Mouse (Mus musculus) limb, embryonic 14.5 days (tissue): Measurements from ENCODE around the gene Hist1h2be. TPM values are rescaled to one million over a fixed set of nuclear protein-coding genes. Genes with fewer than 3 reads are reported as not detected.
"Not testable (repeated sequence)": the region's sequence is repeated elsewhere in the genome, so short reads cannot be mapped to it uniquely, and the experiment has no call there.

Source experiments
- ATAC-seq: fragments of 200-750 bp; cut with Nextera tagmentation; 2 replicates; pipeline ENCODE4 v1.8.0; 2017; ENCODE audit warnings: low read depth, moderate number of reproducible peaks, moderate TSS enrichment; ENCODE audit not compliant: low FRiP score
- DNase-seq: peaks from one replicate; pipeline ENCODE4 v3.0.0-alpha.2; 2015; ENCODE audit warnings: low spot score
- H3K27ac ChIP-seq: fragments of 300-500 bp; sonication (generic); replicated peaks from 2 replicates; pipeline ENCODE4 v1.5.1; 2014; ENCODE audit warnings: low read depth, mild to moderate bottlenecking, low read length, moderate library complexity, mixed read lengths
- H3K27me3 ChIP-seq: fragments of 300-500 bp; sonication (generic); 2 replicates; pipeline ENCODE4 v1.6.1; 2014; ENCODE audit warnings: low read length, mixed read lengths; ENCODE audit not compliant: control insufficient read depth, insufficient read depth
- H3K36me3 ChIP-seq: fragments of 300-500 bp; sonication (generic); 2 replicates; pipeline ENCODE4 v1.6.1; 2014; ENCODE audit warnings: mild to moderate bottlenecking, low read length, moderate library complexity, mixed read lengths; ENCODE audit not compliant: control insufficient read depth, insufficient read depth
- H3K4me1 ChIP-seq: fragments of 300-500 bp; sonication (generic); 2 replicates; pipeline ENCODE4 v1.6.1; 2014; ENCODE audit warnings: antibody characterized with exemption, low read length, mixed read lengths; ENCODE audit not compliant: control insufficient read depth, insufficient read depth
- H3K4me2 ChIP-seq: fragments of 300-500 bp; sonication (generic); replicated peaks from 2 replicates; pipeline ENCODE4 v1.6.1; 2014; ENCODE audit warnings: low read depth, mild to moderate bottlenecking, low read length, moderate library complexity; ENCODE audit not compliant: severe bottlenecking
- H3K4me3 ChIP-seq: fragments of 300-500 bp; sonication (generic); replicated peaks from 2 replicates; pipeline ENCODE4 v1.5.1; 2014; ENCODE audit warnings: low read length
- H3K9ac ChIP-seq: fragments of 300-500 bp; sonication (generic); 2 replicates; pipeline ENCODE4 v1.6.1; 2014; ENCODE audit warnings: mild to moderate bottlenecking, low read depth, low read length, moderate library complexity; ENCODE audit not compliant: severe bottlenecking
- H3K9me3 ChIP-seq: fragments of 300-500 bp; sonication (generic); 2 replicates; pipeline ENCODE4 v1.6.1; 2016; ENCODE audit warnings: low read length; ENCODE audit not compliant: control insufficient read depth
- POLR2A ChIP-seq: fragments of 200-500 bp; IDR thresholded peaks from 2 replicates; pipeline ENCODE4 v1.8.0; 2012; ENCODE audit warnings: inconsistent platforms, mild to moderate bottlenecking, moderate library complexity, borderline replicate concordance; ENCODE audit not compliant: insufficient read depth, insufficient read length; ENCODE audit errors: extremely low read depth
- WGBS: fragments of 180-500 bp; shearing (Covaris S2); extraction: QIAGEN DNeasy Blood & Tissue Kit; methylation state at CpG from one replicate; pipeline ENCODE4 v1.1.7; 2014; 5-methylcytosine and 5-hydroxymethylcytosine counted together
- polyA plus RNA-seq, 2 experiments: library from polyadenylated mRNA; depleted of rRNA in 1 of 2; stranded (reverse) in 1 of 2; unstranded in 1 of 2; fragments of >200 nt; fragmentation: Nextera tagmentation in 1 of 2; extraction: Ambion mirVana in 1 of 2; gene quantifications; 2 replicates each; pipeline versions ENCODE4 v1.2.1 to v1.2.3; 2012 to 2014

Hist1h2be gene
- polyA plus RNA-seq, 2 experiments: 1.5 to 3.0 TPM

DNA sequence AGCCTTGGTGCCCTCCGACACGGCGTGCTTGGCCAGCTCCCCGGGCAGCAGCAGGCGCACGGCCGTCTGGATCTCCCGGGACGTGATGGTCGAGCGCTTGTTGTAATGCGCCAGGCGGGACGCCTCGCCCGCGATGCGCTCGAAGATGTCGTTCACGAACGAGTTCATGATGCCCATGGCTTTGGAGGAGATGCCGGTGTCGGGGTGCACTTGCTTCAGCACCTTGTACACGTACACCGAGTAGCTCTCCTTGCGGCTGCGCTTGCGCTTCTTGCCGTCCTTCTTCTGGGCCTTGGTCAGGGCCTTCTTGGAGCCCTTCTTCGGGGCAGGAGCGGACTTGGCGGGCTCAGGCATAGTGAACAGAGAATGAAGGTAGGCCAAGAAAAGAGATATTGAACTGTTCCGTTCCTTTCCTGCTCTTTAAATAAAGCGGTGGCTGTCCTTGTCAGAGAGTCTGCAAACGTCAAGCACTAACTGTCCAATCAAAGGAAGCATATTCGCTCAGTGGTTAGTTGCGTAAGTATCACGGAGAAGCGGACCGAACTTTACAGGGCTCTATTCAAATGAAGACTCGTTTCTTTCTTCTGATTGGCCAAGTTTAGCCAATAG is 77.8 kb downstream of the Hist1h2be start, which contains the start of gene Hist1h2bh:
Gene Hist1h2bh, minus strand, starts transcription at position 394 of the 609 bp plus-strand sequence.
- TF ChIP-seq POLR2A: peak; percentile 61; the same call in 1 of the 2 replicates
- H3K9me3 ChIP-seq, H3K4me1 ChIP-seq, H3K36me3 ChIP-seq, H3K27me3 ChIP-seq: not testable (repeated sequence)
- Histone ChIP-seq H3K27ac (peak within 1 kb of the TSS; percentile 97), H3K4me2 (peak within 1 kb of the TSS; percentile 83), H3K9ac (peak within 1 kb of the TSS; percentile 58), H3K4me3 (peak within 1 kb of the TSS; percentile 41)
- under 1% methylated on average over 21 of the region's 42 CpGs for WGBS
- DNase-seq: peak; percentile 96
- peak; percentile 92 for ATAC-seq

DNA sequence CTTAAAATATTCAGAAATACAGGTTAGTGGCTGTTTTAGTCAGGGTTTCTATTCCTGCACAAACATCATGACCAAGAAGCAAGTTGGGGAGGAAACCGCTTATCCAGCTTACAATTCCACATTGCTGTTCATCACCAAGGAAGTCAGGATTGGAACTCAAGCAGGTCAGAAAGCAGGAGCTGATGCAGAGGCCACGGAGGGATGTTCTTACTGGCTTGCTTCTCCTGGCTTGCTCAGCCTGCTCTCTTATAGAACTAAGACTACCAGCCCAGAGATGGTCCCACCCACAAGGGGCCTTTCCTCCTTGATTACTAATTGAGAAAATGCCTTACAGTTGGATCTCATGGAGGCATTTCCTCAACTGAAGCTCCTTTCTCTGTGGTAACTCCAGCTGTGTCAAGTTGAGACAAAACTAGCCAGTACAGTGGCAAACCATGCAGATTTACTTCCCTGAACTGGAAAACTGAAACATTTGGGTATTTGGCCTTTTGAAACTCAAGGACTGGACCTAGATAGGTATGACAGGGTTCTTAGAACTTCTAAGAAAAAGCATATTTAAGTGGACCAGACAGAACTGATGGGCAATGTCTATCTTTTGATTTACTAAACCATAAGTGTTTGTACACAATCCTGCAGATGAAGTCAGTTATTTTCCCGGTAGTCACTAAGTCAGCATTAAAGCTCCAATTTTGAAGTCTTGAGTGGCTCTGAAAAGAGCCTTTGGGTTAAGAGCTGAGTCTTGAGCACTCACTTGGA is 78.5 kb downstream of the Hist1h2be start:
- Histone ChIP-seq H3K4me3 (peak overlapping the region; percentile 41), H3K27ac (peak overlapping the region; percentile 81), H3K9ac (peak overlapping the region; percentile 58), H3K4me2 (peak overlapping the region; percentile 57)
- ATAC-seq, H3K36me3 ChIP-seq, H3K4me1 ChIP-seq, H3K27me3 ChIP-seq, DNase-seq, H3K9me3 ChIP-seq: not testable (repeated sequence)
- WGBS: 18% methylated on average over 3 of the region's 3 CpGs

DNA sequence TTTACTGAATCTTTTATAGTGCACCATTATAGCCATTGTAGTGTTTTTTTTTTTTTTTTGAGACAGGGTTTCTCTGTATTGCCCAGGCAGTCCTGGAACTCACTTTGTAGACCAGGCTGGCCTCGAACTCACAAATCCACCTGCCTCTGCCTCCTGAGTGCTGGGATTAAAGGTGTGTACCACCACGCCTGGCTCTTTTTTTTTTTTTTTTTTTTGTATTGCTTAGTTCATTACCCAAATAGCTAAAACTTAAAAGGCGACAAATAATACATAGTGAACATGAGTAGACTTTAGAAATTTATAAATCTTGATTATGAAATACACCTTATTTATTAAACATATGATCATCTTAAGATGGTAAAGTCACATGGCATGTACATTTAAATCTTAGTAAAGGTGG is 79.4 kb downstream of the Hist1h2be start:
- H3K9me3 ChIP-seq: no peaks in the 10 kb centered on the region
- ATAC-seq (no peak), DNase-seq (no peak)
- no peaks in the 10 kb centered on the region for H3K36me3 ChIP-seq
- H3K4me3 ChIP-seq: no peak overlapping the region
- no peak overlapping the region for H3K27ac ChIP-seq
- H3K4me1 ChIP-seq: peaks cover 2% of the 10 kb centered on the region
- no peak overlapping the region for H3K4me2 ChIP-seq
- no peak overlapping the region for H3K9ac ChIP-seq
- no peaks in the 10 kb centered on the region for H3K27me3 ChIP-seq
- 88% methylated on average over 3 of the region's 3 CpGs for WGBS
- TF ChIP-seq POLR2A: no peak

DNA sequence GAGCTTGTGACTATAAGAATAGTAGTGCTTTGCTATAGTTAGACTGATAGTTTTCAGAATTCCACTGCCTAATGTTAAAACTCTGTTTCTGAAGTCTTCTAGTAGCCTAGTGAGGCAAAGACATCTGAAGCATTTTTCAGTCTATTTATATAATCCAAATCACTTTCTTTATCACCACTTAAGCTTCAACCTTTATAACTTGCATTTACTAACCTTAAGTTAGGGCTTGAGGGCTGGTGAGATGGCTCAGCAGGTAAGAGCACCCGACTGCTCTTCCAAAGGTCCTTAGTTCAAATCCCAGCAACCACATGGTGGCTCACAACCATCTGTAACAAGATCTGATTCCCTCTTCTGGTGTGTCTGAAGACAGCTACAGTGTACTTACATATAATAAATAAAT is 81.1 kb downstream of the Hist1h2be start:
- H3K27me3 ChIP-seq, DNase-seq, ATAC-seq, H3K4me1 ChIP-seq, H3K4me2 ChIP-seq, H3K9me3 ChIP-seq, H3K9ac ChIP-seq, H3K36me3 ChIP-seq, H3K4me3 ChIP-seq, H3K27ac ChIP-seq: not testable (repeated sequence)
- WGBS: 67% methylated on average over 1 of the region's 1 CpGs

GRCm38 (mm10) chr13:23538249-23538648 is 82.7 kb downstream of the Hist1h2be start:
- TF ChIP-seq POLR2A: no peak
- no peak overlapping the region for H3K4me2 ChIP-seq

More at GRCm38 (mm10) chr13:23538249-23538648, 82.7 kb downstream of the Hist1h2be start:
- no peak overlapping the region for H3K9ac ChIP-seq
- no peak overlapping the region for H3K27ac ChIP-seq
- no peak for ATAC-seq
- 51% methylated on average over 5 of the region's 5 CpGs for WGBS
- no peak for DNase-seq
- H3K4me1 ChIP-seq: peaks cover 11% of the 10 kb centered on the region
- H3K9me3 ChIP-seq: no peaks in the 10 kb centered on the region
- H3K4me3 ChIP-seq: no peak overlapping the region
- no peaks in the 10 kb centered on the region for H3K36me3 ChIP-seq
- H3K27me3 ChIP-seq: no peaks in the 10 kb centered on the region
